Mouse (Mus musculus) liver, embryonic 16.5 days (tissue): Measurements from ENCODE around the gene Pofut2. TPM values are rescaled to one million over a fixed set of nuclear protein-coding genes. Genes with fewer than 3 reads are reported as not detected.

Experiments
- ATAC-seq: fragments of 200-750 bp; cut with Nextera tagmentation; 2 replicates; pipeline ENCODE4 v1.8.0; 2017; ENCODE audit warnings: low read depth, mild to moderate bottlenecking, moderate number of reproducible peaks, moderate library complexity
- H3K27ac ChIP-seq: fragments of 300-500 bp; sonication (generic); 2 replicates; pipeline ENCODE4 v1.5.1; 2014; ENCODE audit warnings: mild to moderate bottlenecking, low read length
- H3K27me3 ChIP-seq: fragments of 300-500 bp; sonication (generic); 2 replicates; pipeline ENCODE4 v1.6.1; 2014; ENCODE audit warnings: low read depth, low read length, mixed read lengths; ENCODE audit not compliant: control insufficient read depth, insufficient read depth
- H3K36me3 ChIP-seq: fragments of 300-500 bp; sonication (generic); 2 replicates; pipeline ENCODE4 v1.6.1; 2014; ENCODE audit warnings: mild to moderate bottlenecking; ENCODE audit not compliant: control insufficient read depth, insufficient read depth
- H3K4me1 ChIP-seq: fragments of 300-500 bp; sonication (generic); 2 replicates; pipeline ENCODE4 v1.6.1; 2014; ENCODE audit warnings: low read depth, low read length, mixed read lengths; ENCODE audit not compliant: control insufficient read depth
- H3K4me2 ChIP-seq: fragments of 300-500 bp; sonication (generic); 2 replicates; pipeline ENCODE4 v1.6.1; 2014; ENCODE audit warnings: low read depth, low read length, mixed read lengths
- H3K4me3 ChIP-seq: fragments of 300-500 bp; sonication (generic); 2 replicates; pipeline ENCODE4 v1.5.1; 2014; ENCODE audit warnings: low read depth, mild to moderate bottlenecking, low read length
- H3K9ac ChIP-seq: fragments of 300-500 bp; sonication (generic); 2 replicates; pipeline ENCODE4 v1.6.1; 2014; ENCODE audit warnings: low read depth, low read length
- H3K9me3 ChIP-seq: fragments of 300-500 bp; sonication (generic); replicated peaks from 2 replicates; pipeline ENCODE4 v1.6.1; 2016; ENCODE audit warnings: low read length; ENCODE audit not compliant: control insufficient read depth
- WGBS: fragments of 180-500 bp; shearing (Covaris S2); extraction: QIAGEN DNeasy Blood & Tissue Kit; methylation state at CpG from one replicate; pipeline ENCODE4 v1.1.7; 2014; ENCODE audit not compliant: insufficient replicate concordance; 5-methylcytosine and 5-hydroxymethylcytosine counted together
- polyA plus RNA-seq: library from polyadenylated mRNA; unstranded; fragments of >200 nt; fragmentation: Nextera tagmentation; extraction: Ambion mirVana; gene quantifications from 2 replicates; pipeline ENCODE4 v1.2.1, GENCODE M21; 2015

The Pofut2 gene
- polyA plus RNA-seq, 1 experiment from 2014 or later: 25.2 TPM

DNA sequence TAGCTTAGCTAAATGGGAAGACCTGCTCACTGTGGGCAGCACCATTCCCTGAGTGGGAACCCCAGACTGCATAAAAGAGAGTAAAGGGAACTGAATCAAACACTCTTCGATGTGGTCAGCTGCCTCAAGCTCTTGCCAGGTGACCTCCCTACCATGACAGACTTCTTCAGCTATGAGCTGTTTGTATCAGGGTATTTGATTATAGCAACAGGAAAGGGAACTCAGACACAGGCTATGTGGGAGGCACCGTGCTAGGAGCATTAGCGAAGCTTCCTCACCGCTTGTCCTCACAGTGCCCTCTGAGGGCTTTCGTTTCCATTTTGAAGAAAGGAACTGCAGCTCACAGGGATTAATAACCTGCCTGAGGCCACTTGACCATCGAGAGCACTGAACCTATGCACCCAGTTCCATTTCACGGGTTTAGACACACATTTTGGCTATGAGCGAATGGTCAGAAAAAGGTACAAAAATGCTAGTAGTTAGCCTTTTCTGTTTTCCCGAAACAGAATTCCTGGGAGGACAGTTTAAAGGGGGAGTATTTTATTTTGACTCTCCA lies 55.8 kb downstream of the Pofut2 start:
- H3K4me3 ChIP-seq: no peak overlapping the region
- H3K9ac ChIP-seq: no peak overlapping the region
- no peak overlapping the region for H3K27ac ChIP-seq
- H3K27me3 ChIP-seq: no peaks in the 10 kb centered on the region
- no peaks in the 10 kb centered on the region for H3K36me3 ChIP-seq
- ATAC-seq: no peak
- no peaks in the 10 kb centered on the region for H3K4me1 ChIP-seq
- 57% methylated on average over 9 of the region's 9 CpGs for WGBS
- H3K4me2 ChIP-seq: no peak overlapping the region
- no peaks in the 10 kb centered on the region for H3K9me3 ChIP-seq

DNA sequence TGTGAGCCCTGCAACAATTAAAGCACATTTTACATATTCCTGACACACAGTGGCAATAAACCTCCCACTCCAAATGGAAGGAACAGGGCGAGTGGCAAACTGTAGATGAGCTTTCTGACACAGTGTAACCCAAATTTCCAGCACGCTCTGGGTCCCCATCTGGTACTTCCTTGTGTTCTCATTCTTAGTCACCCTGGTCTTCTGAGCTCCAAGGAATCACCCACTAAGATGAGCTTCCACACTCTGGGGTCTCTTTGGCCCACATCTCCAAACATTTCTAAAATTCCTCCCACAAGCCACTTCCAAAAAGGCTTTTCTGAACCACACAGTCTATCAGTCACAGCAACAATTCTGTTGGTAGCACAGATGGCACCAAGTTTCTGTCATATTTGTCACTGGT lies 56.7 kb downstream of the Pofut2 start:
- Histone ChIP-seq H3K4me2 (no peak overlapping the region), H3K4me1 (no peaks in the 10 kb centered on the region), H3K9ac (no peak overlapping the region), H3K27ac (no peak overlapping the region), H3K27me3 (no peaks in the 10 kb centered on the region), H3K9me3 (no peaks in the 10 kb centered on the region), H3K4me3 (no peak overlapping the region), H3K36me3 (no peaks in the 10 kb centered on the region)
- ATAC-seq: no peak
- WGBS: 60% methylated on average over 2 of the region's 2 CpGs

Other genes starting within 250 kb of the Pofut2 start
- 12.4 and 12.6 TPM in 2 replicates for gene Slc19a1, start 227.0 kb upstream of the Pofut2 start, polyA plus RNA-seq
- 87.9 and 104 TPM in 2 replicates for gene Col18a1, start 92.7 kb upstream of the Pofut2 start, polyA plus RNA-seq
- 1.1 and 1.5 TPM in 2 replicates for gene Adarb1, start 159.1 kb downstream of the Pofut2 start, polyA plus RNA-seq